Comparison of ENCODE assay signal across 18 mouse cellular contexts in the genomic region with DNA sequence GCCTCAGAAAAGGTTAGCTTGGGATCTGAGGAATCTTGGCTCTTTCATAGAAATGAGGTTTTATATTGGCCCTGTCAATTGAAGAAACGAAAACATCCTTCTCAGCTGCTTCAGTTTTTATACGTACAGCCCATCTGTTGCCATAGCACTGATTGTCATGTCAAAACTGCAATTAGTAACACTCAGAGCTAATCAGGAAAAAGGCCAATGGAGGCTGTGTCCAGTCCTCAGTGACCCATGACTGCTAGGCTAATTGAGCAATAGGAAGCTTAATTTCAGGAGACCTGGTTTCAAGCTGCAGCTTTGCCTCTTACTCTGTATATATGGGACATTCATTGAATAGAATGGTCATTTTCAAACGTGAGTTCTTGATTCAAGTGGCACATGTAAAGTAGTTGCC.
"Had no signal": no experiment of that assay in that cellular context is flagged by ENCODE, and none has a peak within 500 bp of the region (broad histone marks: within the 10 kb centered on the region; RNA-seq: fewer than 3 reads in every experiment).

No protein-coding gene starts in this region.

- H3K27ac ChIP-seq: midbrain, embryonic 10.5 days; midbrain, embryonic 12.5 days; neural tube, embryonic 13.5 days; neural tube, embryonic 15.5 days had no signal

- H3K9ac ChIP-seq: lung, embryonic 14.5 days; midbrain, embryonic 12.5 days; neural tube, embryonic 13.5 days; neural tube, embryonic 15.5 days had no signal

- H3K36me3 ChIP-seq: midbrain, embryonic 10.5 days; midbrain, embryonic 12.5 days; neural tube, embryonic 13.5 days; neural tube, embryonic 15.5 days had no signal

- ATAC-seq: midbrain, embryonic 16.5 days had no signal

- H3K4me2 ChIP-seq: lung, embryonic 14.5 days; midbrain, embryonic 12.5 days; neural tube, embryonic 13.5 days; neural tube, embryonic 15.5 days had no signal

- H3K4me3 ChIP-seq: midbrain, embryonic 10.5 days; midbrain, embryonic 12.5 days; myocyte; neural tube, embryonic 13.5 days; neural tube, embryonic 15.5 days had no signal

- DNase-seq: lung, adult 18-20 months; lung, embryonic 14.5 days; lung, postnatal 10 days; lung, postnatal 4 days; midbrain, embryonic 14.5 days; right cerebral cortex, adult 18-20 months; right cerebral cortex, postnatal 25 days; right cerebral cortex, postnatal 4 days; spleen, adult 18-20 months; thymus, adult 18-20 months; thymus, postnatal 14 days; thymus, postnatal 36 days had no signal

- H3K9me3 ChIP-seq: midbrain, embryonic 10.5 days; midbrain, embryonic 12.5 days; neural tube, embryonic 13.5 days; neural tube, embryonic 15.5 days had no signal

- H3K27me3 ChIP-seq: neural tube, embryonic 13.5 days; neural tube, embryonic 15.5 days had no signal
